Mouse (Mus musculus) frontal cortex, adult 2 months (tissue): Measurements from ENCODE around the gene Ube2d2b. TPM values are rescaled to one million over a fixed set of nuclear protein-coding genes. Genes with fewer than 3 reads are reported as not detected.

ENCODE experiments used
- DNase-seq, 2 experiments: peaks; one replicate each; pipeline ENCODE4 v3.0.0; 2022; ENCODE audit warnings: low spot score in 1 of 2; ENCODE audit errors: extremely low spot score in 1 of 2
- polyA plus RNA-seq: library from polyadenylated mRNA; depleted of rRNA; stranded (reverse); fragments of >200 nt; gene quantifications from 2 replicates; pipeline ENCODE4 v1.2.3, GENCODE M21; 2012; rRNA removed

The Ube2d2b gene
- polyA plus RNA-seq, 1 experiment = not detected

GRCm38 (mm10) chr5:107853807-107854206 lies 23.9 kb downstream of the Ube2d2b start:
- no peak for DNase-seq

DNA sequence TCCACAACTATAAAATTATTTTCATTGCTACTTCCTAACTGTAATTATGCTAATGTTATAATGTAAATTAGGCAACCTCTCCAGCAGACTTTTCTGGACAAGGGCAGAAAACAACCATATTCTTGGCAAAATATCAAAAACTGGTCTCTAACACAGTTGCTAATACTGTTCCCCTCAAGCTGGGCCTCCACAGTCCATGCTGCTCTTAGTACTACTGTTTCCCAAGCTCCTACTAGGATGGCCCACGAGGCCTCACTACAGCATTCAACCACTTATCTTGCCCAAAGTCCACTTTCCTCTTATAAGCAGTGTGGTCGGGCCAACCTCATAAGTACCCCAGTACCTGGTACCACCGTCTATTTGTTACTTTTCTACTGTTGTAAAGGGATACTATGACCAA lies 24.7 kb downstream of the Ube2d2b start:
- DNase-seq = no peak

DNA sequence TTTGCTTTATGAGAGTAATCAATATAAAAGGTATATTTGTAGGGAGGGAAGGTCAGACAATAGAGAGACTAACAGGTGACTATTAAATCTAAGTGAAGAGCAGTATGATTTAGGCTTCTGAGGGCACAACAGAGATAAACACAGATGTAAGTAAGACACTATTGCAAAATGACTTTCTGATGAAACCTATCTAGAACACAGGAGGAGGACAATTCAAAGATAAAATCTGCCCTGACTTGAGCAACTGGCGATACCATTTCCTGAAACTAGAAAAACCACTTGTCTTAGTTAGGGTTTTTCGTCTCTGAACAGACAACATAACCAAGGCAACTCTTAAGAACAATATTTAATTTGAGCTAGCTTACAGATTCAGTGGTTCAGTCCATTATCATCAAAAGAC lies 25.6 kb downstream of the Ube2d2b start:
- no peak for DNase-seq

- DNase-seq = no peak
These were observed 29.1 kb downstream of the Ube2d2b start for GRCm38 (mm10) chr5:107858963-107859362.

DNA sequence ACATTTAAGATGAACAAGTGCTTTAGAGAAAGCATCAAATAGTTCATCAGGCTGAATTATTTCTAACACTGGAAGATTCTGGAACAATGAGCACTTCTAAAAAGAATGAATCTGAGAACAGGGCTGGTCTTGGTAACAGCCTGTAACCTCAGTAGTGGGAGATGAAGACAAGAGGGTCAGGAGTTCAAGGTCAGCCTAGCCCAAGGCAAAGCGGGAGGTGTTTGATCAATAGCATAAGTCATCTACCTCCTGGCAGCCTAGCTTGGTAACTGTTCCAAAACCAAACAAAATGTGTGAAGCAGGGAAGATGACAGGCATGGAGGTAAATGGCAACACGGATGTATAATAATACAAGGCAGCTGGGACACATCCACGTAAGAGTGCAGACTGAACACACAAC lies 34.1 kb downstream of the Ube2d2b start:
- DNase-seq = no peak

DNA sequence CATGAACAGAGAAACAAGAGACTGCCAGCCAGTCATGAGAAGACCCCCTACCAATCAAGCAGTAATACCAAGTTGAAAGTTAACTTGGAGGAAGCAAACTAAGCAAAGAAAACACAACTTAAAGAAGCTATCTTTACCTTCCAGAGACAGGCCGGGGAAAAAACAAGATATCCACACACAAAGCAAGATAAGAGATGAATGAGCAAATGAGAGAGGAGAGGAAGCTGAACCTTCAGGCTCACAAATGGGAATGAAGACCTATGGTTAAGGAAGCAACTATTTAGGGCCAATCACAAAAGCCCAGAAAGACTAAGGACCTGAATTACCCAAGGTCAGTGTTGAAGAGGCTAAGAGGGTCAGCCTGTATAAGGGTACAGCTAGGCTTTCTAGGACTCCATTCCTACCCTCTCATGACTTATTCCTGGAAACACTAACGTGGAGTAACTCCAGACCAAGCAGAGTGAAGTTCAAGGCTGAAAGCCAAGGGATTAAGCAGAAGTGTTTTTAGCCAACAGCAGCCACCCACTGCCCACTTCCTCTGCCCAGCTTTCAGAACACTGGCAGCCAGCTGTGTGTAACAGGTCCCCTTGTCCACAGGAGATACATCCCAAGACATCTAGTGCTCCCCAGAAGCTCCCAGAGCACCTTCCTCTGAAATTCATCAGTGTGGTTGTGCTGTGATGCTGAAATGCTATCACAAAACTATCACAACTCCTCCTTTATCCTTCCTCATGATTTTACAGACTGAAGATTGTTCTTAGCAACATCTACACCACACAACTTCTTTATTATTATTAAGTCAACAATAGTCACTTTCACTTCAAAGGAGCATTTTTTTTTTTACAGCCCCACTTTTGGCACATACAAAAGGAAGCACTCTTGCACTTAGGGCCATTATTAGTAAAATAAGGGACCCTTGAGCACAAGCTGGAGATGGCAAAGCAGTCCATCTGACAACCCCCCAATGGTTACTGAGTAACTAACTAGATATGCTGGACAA lies 36.5 kb downstream of the Ube2d2b start:
- no peak for DNase-seq

DNA sequence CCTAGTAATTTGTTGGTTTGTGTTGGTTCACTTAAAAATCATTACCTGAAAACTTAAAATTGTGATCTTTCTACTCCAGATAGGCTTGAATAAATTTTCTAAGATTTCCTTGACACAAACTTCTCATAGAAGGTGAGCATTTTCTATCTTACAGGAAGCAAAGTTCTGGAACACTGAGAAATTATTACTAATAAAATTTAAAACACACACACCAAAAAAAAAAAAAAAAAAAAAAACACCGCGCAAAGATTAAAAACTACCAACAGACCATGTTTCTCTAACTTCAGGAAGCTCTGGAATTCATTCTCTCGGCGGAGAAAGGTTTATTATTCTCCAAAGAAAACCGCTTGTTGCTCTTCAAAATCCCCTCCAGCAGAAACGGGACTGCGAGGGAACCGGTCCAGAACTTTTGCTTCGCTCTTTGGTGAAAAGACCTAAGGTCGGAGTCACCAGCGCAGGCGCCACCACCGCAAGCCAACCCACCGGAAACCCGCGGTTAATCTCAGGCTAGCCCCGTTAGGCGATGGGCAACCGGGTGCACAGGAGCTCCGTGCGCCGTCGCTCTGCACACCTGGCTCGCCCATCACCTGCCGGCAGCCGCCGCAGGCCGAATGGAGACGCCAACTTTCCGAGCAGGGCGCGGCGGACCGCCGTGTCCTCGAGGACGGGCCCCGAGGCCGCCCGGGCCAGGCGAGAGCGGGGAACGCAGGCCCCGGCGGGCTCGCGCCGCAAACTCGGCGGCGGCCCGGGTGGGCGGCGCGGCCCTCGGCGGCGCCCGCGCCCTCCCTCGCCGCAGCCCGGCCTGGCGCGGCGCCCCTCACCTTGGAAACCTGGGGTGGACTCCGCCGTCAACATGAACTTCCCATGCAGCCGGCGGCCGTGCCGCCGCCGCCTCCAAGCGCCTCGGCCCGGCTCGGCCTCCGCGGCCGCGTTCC lies 38.3 kb downstream of the Ube2d2b start:
- DNase-seq = peak in 1 of 2 experiments; percentile 45

- DNase-seq = peak; percentile 79 to 87
These were observed 39.1 kb downstream of the Ube2d2b start for GRCm38 (mm10) chr5:107868905-107869424.

- no peak for DNase-seq
These were observed 39.8 kb downstream of the Ube2d2b start for GRCm38 (mm10) chr5:107869701-107870100.

GRCm38 (mm10) chr5:107873330-107873729 lies 43.4 kb downstream of the Ube2d2b start:
- no peak for DNase-seq

DNA sequence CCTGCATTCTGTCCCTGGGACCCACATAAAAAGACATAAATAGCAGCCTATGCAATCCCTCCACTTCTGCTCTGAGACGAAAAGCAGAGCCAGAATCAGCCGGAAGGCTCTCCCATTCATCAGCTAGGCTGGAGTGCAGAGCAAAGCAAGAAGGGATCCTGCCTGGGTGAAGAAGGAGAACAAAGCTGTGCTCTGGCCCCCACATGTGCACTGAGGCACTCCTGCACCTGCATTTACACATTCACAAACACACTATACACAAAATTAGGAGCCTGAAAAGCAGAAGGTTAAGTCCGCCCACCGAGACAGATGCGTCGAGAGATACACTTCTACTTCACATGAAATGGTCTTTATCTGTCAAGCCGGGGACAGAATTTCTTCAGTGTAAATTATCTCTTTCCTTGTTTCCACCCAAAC lies 44.0 kb downstream of the Ube2d2b start:
- DNase-seq = peak in 1 of 2 experiments; percentile 55

- peak in 1 of 2 experiments; percentile 56 for DNase-seq
These were observed 44.8 kb downstream of the Ube2d2b start, which contains the start of gene Evi5 for GRCm38 (mm10) chr5:107874561-107875260. Gene Evi5 (minus strand): TSS chr5:107875107.

- DNase-seq = no peak
These were observed 45.3 kb downstream of the Ube2d2b start for GRCm38 (mm10) chr5:107875261-107875611.

DNA sequence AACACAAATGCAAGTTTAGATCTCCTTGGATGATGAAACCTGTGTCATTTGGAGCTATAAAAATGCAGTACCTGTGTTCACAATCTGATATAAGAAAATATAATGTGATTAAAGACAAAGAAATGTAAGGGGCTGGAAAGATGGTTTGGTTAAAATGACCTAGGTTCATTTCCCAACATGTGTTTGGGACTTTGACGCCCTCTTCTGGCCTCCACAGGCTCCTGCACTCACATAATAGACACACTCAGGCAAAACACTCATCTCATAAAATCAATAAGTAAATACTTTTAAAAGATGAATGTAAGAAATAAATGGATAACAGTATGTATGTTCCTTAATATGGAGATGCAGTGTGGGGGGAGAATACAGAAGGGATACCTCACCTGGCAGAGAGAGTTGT lies 47.2 kb downstream of the Ube2d2b start:
- DNase-seq = no peak

DNA sequence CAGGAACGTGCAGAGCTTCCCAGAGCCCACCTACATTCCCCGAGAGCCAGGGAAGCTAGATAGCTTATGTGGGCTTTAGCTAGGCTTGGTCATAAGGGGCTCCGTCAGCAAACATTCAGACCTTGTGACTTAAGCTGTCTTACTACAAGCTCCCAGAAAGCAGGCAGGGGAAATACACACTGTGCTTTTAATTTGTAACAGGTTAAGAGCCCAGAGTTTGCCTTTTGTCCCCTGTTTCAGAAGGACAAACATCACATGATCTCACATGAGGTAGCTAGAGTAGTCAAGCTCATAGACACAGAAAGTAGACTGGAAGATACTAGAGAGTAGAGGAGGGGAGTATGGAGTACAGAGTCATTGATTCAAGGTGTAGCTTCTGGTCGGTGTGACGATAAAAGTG lies 50.8 kb downstream of the Ube2d2b start:
- DNase-seq = no peak

Other genes starting within 250 kb of the Ube2d2b start
- 13.3 and 16.0 TPM in 2 replicates for gene Rpap2, start 232.7 kb upstream of the Ube2d2b start, polyA plus RNA-seq
- gene Glmn, start 232.2 kb upstream of the Ube2d2b start, polyA plus RNA-seq = 15.5 and 17.2 TPM in 2 replicates
- 0.10 TPM in 1 of 2 replicates, not detected in the other for gene Gfi1, start 104.1 kb upstream of the Ube2d2b start, polyA plus RNA-seq
- gene Evi5, start 45.0 kb downstream of the Ube2d2b start, polyA plus RNA-seq = 58.0 and 71.1 TPM in 2 replicates
- 92.1 and 106 TPM in 2 replicates for gene Rpl5, start 70.4 kb downstream of the Ube2d2b start, polyA plus RNA-seq
- 16.8 and 17.9 TPM in 2 replicates for gene Fam69a, start 157.0 kb downstream of the Ube2d2b start, polyA plus RNA-seq
- 51.5 and 62.8 TPM in 2 replicates for gene Mtf2, start 235.6 kb downstream of the Ube2d2b start, polyA plus RNA-seq